Mouse (Mus musculus) CH12.LX (cell line): ENCODE measurements at regions not wholly inside any gene's neighbourhood (a gene's known extent, or its start where the extent isn't known, plus 50 kb on each side); places are given as distances from the start of the nearest gene placed in this dataset.

ENCODE experiments used
- DNase-seq: peaks from one replicate; pipeline ENCODE4 v3.0.0-alpha.2; 2013; ENCODE audit errors: extremely low read depth
- H3K27ac ChIP-seq: 2 replicates; pipeline ENCODE4 v1.5.1; 2012; ENCODE audit warnings: low read depth, mild to moderate bottlenecking, control low read depth, moderate library complexity; ENCODE audit not compliant: insufficient read depth
- H3K27me3 ChIP-seq: replicated peaks from 2 replicates; pipeline ENCODE3; 2012; ENCODE audit warnings: inconsistent platforms
- H3K36me3 ChIP-seq, 2 experiments: replicated peaks in 1 of 2; 2 replicates each; pipeline versions ENCODE3 to v1.6.1; 2012; ENCODE audit warnings: inconsistent platforms in 1 of 2, low read length in 1 of 2, mild to moderate bottlenecking in 1 of 2, mixed read lengths in 1 of 2, moderate library complexity in 1 of 2; ENCODE audit not compliant: control insufficient read depth in 1 of 2, insufficient read depth in 1 of 2
- H3K4me1 ChIP-seq, 2 experiments: 2 replicates each; pipeline ENCODE4 v1.6.1; 2012; ENCODE audit warnings: inconsistent platforms in 1 of 2, moderate library complexity in 1 of 2; ENCODE audit not compliant: insufficient read depth in 2 of 2, control insufficient read depth in 1 of 2
- H3K4me2 ChIP-seq: 2 replicates; pipeline ENCODE4 v1.6.1; 2012; ENCODE audit warnings: low read depth, mild to moderate bottlenecking, control low read depth; ENCODE audit not compliant: poor library complexity, insufficient read depth, severe bottlenecking
- H3K4me3 ChIP-seq, 3 experiments: fragments of 150-350 bp in 1 of 3; sonication (generic) in 1 of 3; replicated peaks in 1 of 3; 2 replicates each; pipeline versions ENCODE3 to v1.5.1; 2011 to 2012; ENCODE audit warnings: low read depth in 2 of 3, low read length in 2 of 3, mild to moderate bottlenecking in 2 of 3, moderate library complexity in 2 of 3, control low read depth in 1 of 3, improper control_type of control experiment in 1 of 3, inconsistent platforms in 1 of 3, mixed read lengths in 1 of 3; ENCODE audit not compliant: poor library complexity in 1 of 3
- H3K79me2 ChIP-seq: replicated peaks from 2 replicates; pipeline ENCODE4 v1.6.1; 2012; ENCODE audit warnings: mild to moderate bottlenecking, moderate library complexity; ENCODE audit not compliant: control insufficient read depth, poor library complexity, insufficient read depth, severe bottlenecking; ENCODE audit errors: extremely low read depth
- H3K9ac ChIP-seq: 2 replicates; pipeline ENCODE4 v1.6.1; 2012; ENCODE audit warnings: low read depth, mild to moderate bottlenecking, control low read depth, moderate library complexity; ENCODE audit not compliant: insufficient read depth
- H3K9me3 ChIP-seq: replicated peaks from 2 replicates; pipeline ENCODE3; 2012; ENCODE audit warnings: low read length, inconsistent platforms, mixed read lengths
- CHD1 ChIP-seq: IDR thresholded peaks from 2 replicates; pipeline ENCODE4 v1.6.1; 2012; ENCODE audit warnings: low read depth, low read length, improper control_type of control experiment, inconsistent platforms
- CTCF ChIP-seq, 2 experiments: IDR thresholded peaks in 1 of 2; conservative IDR thresholded peaks in 1 of 2; 2 replicates each; pipeline ENCODE4 v1.5.1; 2011 to 2012; ENCODE audit warnings: low read depth in 2 of 2, low read length in 2 of 2, improper control_type of control experiment in 1 of 2, inconsistent platforms in 1 of 2, mild to moderate bottlenecking in 1 of 2, moderate library complexity in 1 of 2
- E2F4 ChIP-seq: IDR thresholded peaks from 2 replicates; pipeline ENCODE4 v1.6.1; 2011; ENCODE audit warnings: low read depth, low read length, improper control_type of control experiment; ENCODE audit not compliant: insufficient replicate concordance
- ELF1 ChIP-seq: IDR thresholded peaks from 2 replicates; pipeline ENCODE4 v1.6.1; 2014; ENCODE audit warnings: low read depth, mild to moderate bottlenecking, inconsistent platforms, low read length, improper control_type of control experiment
- EP300 ChIP-seq: IDR thresholded peaks from 2 replicates; pipeline ENCODE4 v1.6.1; 2011; ENCODE audit warnings: low read length, improper control_type of control experiment
- ETS1 ChIP-seq: conservative IDR thresholded peaks from 2 replicates; pipeline ENCODE4 v1.6.1; 2012; ENCODE audit warnings: low read depth, mild to moderate bottlenecking, inconsistent platforms, low read length, improper control_type of control experiment, moderate library complexity
- GABPA ChIP-seq: IDR thresholded peaks from 2 replicates; pipeline ENCODE4 v1.6.1; 2012; ENCODE audit warnings: low read depth, low read length, improper control_type of control experiment, inconsistent platforms; ENCODE audit not compliant: insufficient replicate concordance
- HCFC1 ChIP-seq: IDR thresholded peaks from 2 replicates; pipeline ENCODE4 v1.6.1; 2012; ENCODE audit warnings: low read depth, mild to moderate bottlenecking, inconsistent platforms, low read length, improper control_type of control experiment
- IRF4 ChIP-seq: IDR thresholded peaks from 2 replicates; pipeline ENCODE4 v1.6.1; 2014; ENCODE audit warnings: low read depth, mild to moderate bottlenecking, inconsistent platforms, low read length, improper control_type of control experiment
- JUN ChIP-seq: IDR thresholded peaks from 2 replicates; pipeline ENCODE4 v1.6.1; 2011; ENCODE audit warnings: low read depth, mild to moderate bottlenecking, low read length, improper control_type of control experiment, moderate library complexity; ENCODE audit not compliant: insufficient read depth
- KAT2A ChIP-seq: IDR thresholded peaks from 2 replicates; pipeline ENCODE4 v1.6.1; 2012; ENCODE audit warnings: low read length, improper control_type of control experiment, inconsistent platforms; ENCODE audit not compliant: insufficient replicate concordance
- MAX ChIP-seq: IDR thresholded peaks from 2 replicates; pipeline ENCODE4 v1.6.1; 2011; ENCODE audit warnings: low read length, improper control_type of control experiment
- MAZ ChIP-seq: IDR thresholded peaks from 2 replicates; pipeline ENCODE4 v1.6.1; 2012; ENCODE audit warnings: low read depth, mild to moderate bottlenecking, inconsistent platforms, low read length, improper control_type of control experiment, moderate library complexity
- MEF2A ChIP-seq: IDR thresholded peaks from 2 replicates; pipeline ENCODE4 v1.6.1; 2014; ENCODE audit warnings: low read depth, mild to moderate bottlenecking, inconsistent platforms, low read length, improper control_type of control experiment, borderline replicate concordance
- NELFE ChIP-seq: IDR thresholded peaks from 2 replicates; pipeline ENCODE4 v1.6.1; 2011; ENCODE audit warnings: low read depth, low read length, improper control_type of control experiment
- NRF1 ChIP-seq: IDR thresholded peaks from 2 replicates; pipeline ENCODE4 v1.6.1; 2014; ENCODE audit warnings: low read depth, mild to moderate bottlenecking, inconsistent platforms, low read length, improper control_type of control experiment, moderate library complexity
- POLR2A ChIP-seq: IDR thresholded peaks from 2 replicates; pipeline ENCODE4 v1.6.1; 2011; ENCODE audit warnings: low read depth, mild to moderate bottlenecking, improper control_type of control experiment, low read length
- POLR2AphosphoS2 ChIP-seq: IDR thresholded peaks from 2 replicates; pipeline ENCODE4 v1.6.1; 2011; ENCODE audit warnings: low read depth, low read length, improper control_type of control experiment
- RAD21 ChIP-seq: IDR thresholded peaks from 2 replicates; pipeline ENCODE4 v1.6.1; 2011; ENCODE audit warnings: low read depth, mild to moderate bottlenecking, low read length, improper control_type of control experiment, moderate library complexity
- SMC3 ChIP-seq: IDR thresholded peaks from 2 replicates; pipeline ENCODE4 v1.6.1; 2011; ENCODE audit warnings: low read depth, low read length, improper control_type of control experiment
- TBP ChIP-seq: conservative IDR thresholded peaks from 2 replicates; pipeline ENCODE4 v1.6.1; 2011; ENCODE audit warnings: low read depth, low read length, improper control_type of control experiment
- UBTF ChIP-seq: IDR thresholded peaks from 2 replicates; pipeline ENCODE4 v1.6.1; 2012; ENCODE audit warnings: low read depth, mild to moderate bottlenecking, inconsistent platforms, low read length, improper control_type of control experiment, moderate library complexity
- USF1 ChIP-seq: IDR thresholded peaks from 2 replicates; pipeline ENCODE4 v1.6.1; 2014; ENCODE audit warnings: low read depth, mild to moderate bottlenecking, inconsistent platforms, low read length, improper control_type of control experiment
- ZC3H11A ChIP-seq: IDR thresholded peaks from 2 replicates; pipeline ENCODE4 v1.6.1; 2012; ENCODE audit warnings: low read depth, mild to moderate bottlenecking, inconsistent platforms, low read length, improper control_type of control experiment
- ZKSCAN1 ChIP-seq: IDR thresholded peaks from 2 replicates; pipeline ENCODE4 v1.6.1; 2012; ENCODE audit warnings: low read depth, inconsistent platforms, low read length, improper control_type of control experiment, borderline replicate concordance
- ZMIZ1 ChIP-seq: IDR thresholded peaks from 2 replicates; pipeline ENCODE4 v1.6.1; 2012; ENCODE audit warnings: low read depth, mild to moderate bottlenecking, inconsistent platforms, low read length, improper control_type of control experiment
- ZNF384 ChIP-seq: IDR thresholded peaks from 2 replicates; pipeline ENCODE4 v1.6.1; 2012; ENCODE audit warnings: low read depth, low read length, improper control_type of control experiment, inconsistent platforms
- dilution Hi-C: fragments of 300-500 bp; cut with MboI; formaldehyde crosslinking; loops from 2 replicates; pipeline ENCODE4 v1.14.3; 2020; ENCODE audit warnings: low sequenced_read_pairs; ENCODE audit not compliant: extremely low pct_unique_long_range_greater_than_20kb, extremely low pct_ligation_motif_present
- in situ Hi-C: fragments of 300-500 bp; cut with MboI; formaldehyde crosslinking; loops from 3 replicates; pipeline ENCODE4 v1.14.3; 2019; ENCODE audit warnings: low sequenced_read_pairs, low pct_ligation_motif_present, low pct_unique_long_range_greater_than_20kb, mixed read lengths

- peaks cover 6 to 35% of the 10 kb centered on the region in 2 experiments for H3K4me1 ChIP-seq
- in situ Hi-C loops = no loop called here
- H3K27ac ChIP-seq = no peak overlapping the region
- H3K4me2 ChIP-seq = no peak overlapping the region
- H3K36me3 ChIP-seq = no peaks in the 10 kb centered on the region
- peaks cover 19% of the 10 kb centered on the region for H3K27me3 ChIP-seq
- H3K4me3 ChIP-seq = no peak overlapping the region
- DNase-seq = no peak
- H3K9ac ChIP-seq = no peak overlapping the region
- H3K9me3 ChIP-seq = no peaks in the 10 kb centered on the region
- dilution Hi-C loops = no loop called here
- H3K79me2 ChIP-seq = no peaks in the 10 kb centered on the region
- no peak for TF ChIP-seq ZMIZ1
- TF ChIP-seq ZKSCAN1 = no peak
- no peak for TF ChIP-seq CHD1
- no peak for TF ChIP-seq EP300
Measured at GRCm38 (mm10) chr9:46394239-46394638, 74.5 kb upstream of the 4931429L15Rik start.

- peak; percentile 29 for DNase-seq
- dilution Hi-C loops = no loop called here
Measured at GRCm38 (mm10) chr9:46392641-46393321, 73.0 kb upstream of the 4931429L15Rik start.

GRCm38 (mm10) chr9:46389741-46390140, 70.0 kb upstream of the 4931429L15Rik start:
- no peak overlapping the region for H3K9ac ChIP-seq

More at GRCm38 (mm10) chr9:46392641-46393321, 73.0 kb upstream of the 4931429L15Rik start:
- H3K4me1 ChIP-seq = peaks cover 7 to 42% of the 10 kb centered on the region in 2 experiments
- no peaks in the 10 kb centered on the region for H3K36me3 ChIP-seq
- TF ChIP-seq MAX (no peak), UBTF (no peak), RAD21 (peak; percentile 87), SMC3 (peak; percentile 65), TBP (no peak), JUN (no peak), CTCF (conservative IDR thresholded peaks at IDR 0.05 in 1 of 2, IDR thresholded peaks at IDR 0.05 in 1 of 2; ENCODE audit: low read depth in 2 of 2, low read length in 2 of 2) (peak; percentile 56 to 84)
- H3K4me2 ChIP-seq = no peak overlapping the region
- no peaks in the 10 kb centered on the region for H3K79me2 ChIP-seq
- H3K9ac ChIP-seq = no peak overlapping the region
- H3K27me3 ChIP-seq = peaks cover 19% of the 10 kb centered on the region
- no peak overlapping the region for H3K4me3 ChIP-seq
- no peak overlapping the region for H3K27ac ChIP-seq
- in situ Hi-C loops = no loop called here
- no peaks in the 10 kb centered on the region for H3K9me3 ChIP-seq

More at GRCm38 (mm10) chr9:46389741-46390140, 70.0 kb upstream of the 4931429L15Rik start:
- H3K27ac ChIP-seq = no peak overlapping the region
- TF ChIP-seq NELFE (no peak), POLR2AphosphoS2 (no peak), ZNF384 (no peak), GABPA (no peak), POLR2A (no peak), HCFC1 (no peak), ELF1 (no peak), MEF2A (no peak), USF1 (no peak), MAZ (no peak), E2F4 (no peak), ETS1 (no peak), ZMIZ1 (no peak), IRF4 (no peak), RAD21 (no peak), NRF1 (no peak), KAT2A (no peak), CHD1 (no peak), ZC3H11A (no peak)
- in situ Hi-C loops = no loop called here
- dilution Hi-C loops = no loop called here
- H3K9me3 ChIP-seq = peaks cover 12% of the 10 kb centered on the region
- peak overlapping the region; percentile 61 for H3K4me2 ChIP-seq
- peak; percentile 17 for DNase-seq
- H3K27me3 ChIP-seq = peaks cover 16% of the 10 kb centered on the region
- H3K36me3 ChIP-seq = no peaks in the 10 kb centered on the region
- no peaks in the 10 kb centered on the region for H3K79me2 ChIP-seq
- H3K4me3 ChIP-seq = peak overlapping the region in 2 of 3 experiments; percentile 31 to 39
- H3K4me1 ChIP-seq = peaks cover 2 to 18% of the 10 kb centered on the region in 2 experiments; a peak in 3 of 4 replicates
